Mouse (Mus musculus): ENCODE data around the gene Fcgr1.
"Not testable (repeated sequence)": the region's sequence is repeated elsewhere in the genome, so short reads cannot be mapped to it uniquely, and the experiment has no call there.

DNA sequence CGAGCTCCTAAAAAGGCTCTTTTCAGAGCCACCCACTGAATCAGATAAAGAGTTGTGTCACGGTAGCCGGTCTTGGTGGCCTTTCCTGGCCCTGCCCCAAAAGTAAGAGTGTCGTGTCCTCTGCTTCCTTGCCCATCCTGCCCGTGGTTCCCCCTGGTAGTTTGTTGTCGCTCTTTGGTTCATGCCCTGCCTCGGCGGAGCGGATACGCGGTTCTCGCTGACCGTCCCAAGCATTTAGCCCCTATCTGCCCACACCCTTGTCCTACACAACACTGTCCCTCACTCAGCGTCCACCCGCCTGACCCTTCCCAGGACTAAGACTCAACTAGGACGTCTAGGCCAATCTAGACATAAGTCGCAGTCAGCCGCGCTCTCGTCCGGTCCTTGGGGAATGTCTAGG lies 47.8 kb downstream of the Fcgr1 start:
- TF ChIP-seq CTCF (IDR thresholded peaks at IDR 0.05; ENCODE audit: low read depth); EP300 (optimal IDR thresholded peaks at IDR 0.05): not testable (repeated sequence)
